Mouse (Mus musculus) macrophage (primary cell): ENCODE results near the gene Nin. TPM values are rescaled to one million over a fixed set of nuclear protein-coding genes. Genes with fewer than 3 reads are reported as not detected.

Experiments used
- H3K27ac ChIP-seq: fragments of 350-480 bp; formaldehyde crosslinking; 2 replicates; pipeline ENCODE4 v1.9.0; 2021
- H3K36me3 ChIP-seq: fragments of 350-480 bp; formaldehyde crosslinking; 2 replicates; pipeline ENCODE4 v1.9.0; 2021; ENCODE audit errors: inconsistent target
- H3K4me3 ChIP-seq: fragments of 350-480 bp; formaldehyde crosslinking; 2 replicates; pipeline ENCODE4 v1.9.0; 2021; ENCODE audit errors: inconsistent target
- H3K79me2 ChIP-seq: fragments of 350-480 bp; formaldehyde crosslinking; 2 replicates; pipeline ENCODE4 v1.9.0; 2021; ENCODE audit errors: inconsistent target
- WGBS: methylation state at CpG from one replicate; pipeline ENCODE4 v1.1.7; 2026; ENCODE audit warnings: inconsistent platforms; ENCODE audit not compliant: missing documents; 5-methylcytosine and 5-hydroxymethylcytosine counted together
- polyA plus RNA-seq: library from polyadenylated mRNA; stranded (reverse); fragments of 250-400 nt; gene quantifications from 3 replicates; pipeline ENCODE4 v1.2.4, GENCODE M21; 2018; ENCODE audit warnings: inconsistent platforms

Nin gene
- polyA plus RNA-seq, 1 experiment from 2014 or later, result 14.3 TPM

DNA sequence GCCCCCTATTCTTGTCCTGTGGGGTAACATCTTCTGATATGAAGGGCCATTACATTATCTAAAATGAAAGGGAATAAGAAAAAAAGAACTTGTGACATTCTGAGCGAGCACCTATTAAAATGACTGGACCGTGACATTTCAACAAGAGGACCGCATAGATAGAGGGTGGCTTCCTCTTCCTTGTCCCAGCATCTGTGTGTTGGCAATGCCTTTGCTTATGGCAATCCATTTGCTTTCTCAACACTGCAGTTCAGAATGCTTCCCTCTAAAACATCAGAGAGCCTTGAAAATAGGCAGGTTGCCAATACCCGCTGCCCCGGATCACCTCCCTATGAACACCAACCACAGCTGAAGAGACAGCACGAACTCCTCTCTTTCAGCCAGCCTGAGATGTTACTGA is 3.6 kb downstream of the Nin start:
- WGBS, result 4% methylated on average over 4 of the region's 6 CpGs
- Histone ChIP-seq H3K36me3 (no peaks in the 10 kb centered on the region), H3K4me3 (peak overlapping the region; percentile 59; the same call in 1 of the 2 replicates), H3K27ac (no peak overlapping the region), H3K79me2 (peaks cover 62% of the 10 kb centered on the region)

DNA sequence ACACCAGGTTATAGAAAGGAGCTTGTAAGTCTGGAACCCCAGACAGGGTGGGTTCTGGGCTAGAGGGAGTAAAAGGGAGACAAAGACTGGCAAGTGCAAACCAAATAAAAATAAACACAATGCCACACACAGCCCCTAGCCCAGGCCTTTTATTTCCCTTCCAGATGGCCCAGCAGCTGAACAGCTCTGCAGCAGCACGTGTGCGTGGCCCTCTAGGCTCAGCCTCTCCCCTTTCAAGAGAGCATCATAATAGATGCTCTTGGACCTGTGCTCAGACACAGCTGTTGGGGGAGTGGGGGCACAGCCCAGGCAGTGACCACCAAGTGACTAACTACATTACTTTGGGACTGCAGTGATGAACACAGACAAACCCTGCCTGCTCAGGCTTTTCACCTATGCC is 5.4 kb downstream of the Nin start:
- Histone ChIP-seq H3K79me2 (peaks cover 80% of the 10 kb centered on the region), H3K36me3 (no peaks in the 10 kb centered on the region), H3K4me3 (no peak overlapping the region), H3K27ac (no peak overlapping the region)
- 93% methylated on average over 2 of the region's 2 CpGs for WGBS

DNA sequence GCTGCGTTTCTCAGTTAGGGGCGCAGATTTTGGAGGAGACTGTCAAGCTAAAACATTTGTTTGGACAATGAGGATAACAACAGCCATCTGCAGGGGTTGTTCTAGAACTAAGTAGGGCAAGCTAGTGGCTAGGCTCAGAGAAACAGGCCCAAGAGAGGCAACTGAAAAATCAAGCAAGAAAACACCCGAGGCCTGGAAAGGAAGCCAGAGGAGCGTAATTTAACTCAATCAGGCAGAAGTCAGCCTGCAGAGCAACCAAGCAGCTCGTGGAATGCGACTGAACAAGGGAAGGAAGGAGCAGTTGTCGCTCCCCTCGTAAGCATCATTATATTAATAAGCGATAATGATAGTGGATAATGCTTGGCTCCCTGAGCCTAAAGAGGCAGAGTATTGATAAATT is 7.0 kb downstream of the Nin start:
- Histone ChIP-seq H3K36me3 (no peaks in the 10 kb centered on the region), H3K4me3 (no peak overlapping the region), H3K27ac (no peak overlapping the region), H3K79me2 (peaks cover 93% of the 10 kb centered on the region)
- 79% methylated on average over 9 of the region's 9 CpGs for WGBS

DNA sequence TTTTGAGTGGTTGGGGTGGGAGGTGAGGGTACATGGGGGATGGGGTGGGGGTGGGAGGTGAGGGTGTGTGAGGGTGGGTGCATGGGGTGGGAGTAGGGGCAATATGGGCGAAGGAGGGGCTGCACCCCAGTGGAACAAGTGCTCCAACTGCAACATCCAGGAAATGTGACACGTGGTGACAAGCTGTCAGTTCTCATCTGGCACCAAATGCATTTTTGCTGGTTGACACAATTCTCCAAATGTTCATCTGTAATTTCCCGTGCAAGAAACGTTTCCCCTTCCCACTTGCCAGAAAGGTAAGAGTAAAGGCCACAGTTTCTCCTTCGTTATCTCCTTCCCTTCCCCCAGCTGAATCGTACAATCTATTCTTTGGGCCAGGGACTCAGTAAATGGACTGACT is 7.6 kb downstream of the Nin start:
- Histone ChIP-seq H3K27ac (no peak overlapping the region), H3K36me3 (no peaks in the 10 kb centered on the region), H3K4me3 (no peak overlapping the region), H3K79me2 (peaks cover 97% of the 10 kb centered on the region)
- 52% methylated on average over 6 of the region's 6 CpGs for whole genome bisulfite sequencing

DNA sequence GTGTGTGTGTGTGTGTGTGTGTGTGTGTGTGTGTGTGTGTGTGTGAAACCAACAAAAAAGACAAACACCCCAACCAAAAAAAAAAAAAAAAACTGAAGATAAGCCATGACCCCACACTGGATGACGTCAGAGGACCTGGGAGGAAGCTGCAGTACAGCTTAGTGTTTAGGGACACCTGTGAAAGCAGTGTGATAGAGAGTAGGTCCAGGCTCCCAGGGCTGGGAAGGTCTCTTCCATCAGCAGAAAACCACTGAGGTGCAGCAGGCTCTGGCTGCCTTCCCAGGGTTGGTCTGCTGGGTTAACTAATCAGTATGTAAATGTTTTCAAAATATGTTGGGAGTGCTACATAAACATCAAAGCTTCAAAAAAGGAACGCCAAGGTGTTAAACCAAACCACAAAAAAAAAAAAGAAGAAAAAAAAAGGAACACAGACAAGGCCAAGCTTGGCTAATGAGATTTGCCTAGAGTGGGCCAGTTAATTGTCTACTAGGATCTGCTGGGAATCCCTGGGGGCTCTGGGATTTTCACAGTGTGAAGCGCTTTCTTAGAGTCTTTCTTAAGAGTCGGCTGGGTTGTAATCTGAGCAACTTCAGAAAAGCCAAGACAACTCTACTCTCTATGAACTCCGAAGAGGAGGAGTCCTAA is 8.6 kb downstream of the Nin start:
- Histone ChIP-seq H3K27ac (no peak overlapping the region), H3K4me3 (no peak overlapping the region), H3K79me2 (peaks cover 97% of the 10 kb centered on the region), H3K36me3 (no peaks in the 10 kb centered on the region)
- WGBS, result 71% methylated on average over 5 of the region's 5 CpGs

DNA sequence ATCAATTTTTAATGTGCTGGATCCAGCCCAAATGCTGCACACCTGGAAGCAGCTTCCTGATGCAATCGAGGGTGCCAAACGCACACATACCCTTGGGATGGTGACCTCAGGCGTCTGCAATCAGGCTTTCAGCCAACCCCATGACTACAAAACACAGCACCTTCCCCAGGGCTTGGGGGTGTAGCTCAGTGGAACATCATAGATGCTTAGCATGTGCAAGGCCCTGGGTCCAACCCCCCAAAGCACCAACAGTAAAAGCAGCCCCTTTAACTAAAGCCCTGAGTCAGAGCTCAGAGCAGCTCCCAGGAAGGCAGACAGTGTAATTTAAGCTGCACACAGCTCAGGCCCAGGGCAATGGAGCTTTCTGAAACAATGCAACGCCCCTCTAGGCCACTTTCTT is 9.3 kb downstream of the Nin start:
- Histone ChIP-seq H3K27ac (no peak overlapping the region), H3K36me3 (no peaks in the 10 kb centered on the region), H3K4me3 (no peak overlapping the region), H3K79me2 (peaks cover 97% of the 10 kb centered on the region)
- WGBS, result 49% methylated on average over 4 of the region's 4 CpGs

DNA sequence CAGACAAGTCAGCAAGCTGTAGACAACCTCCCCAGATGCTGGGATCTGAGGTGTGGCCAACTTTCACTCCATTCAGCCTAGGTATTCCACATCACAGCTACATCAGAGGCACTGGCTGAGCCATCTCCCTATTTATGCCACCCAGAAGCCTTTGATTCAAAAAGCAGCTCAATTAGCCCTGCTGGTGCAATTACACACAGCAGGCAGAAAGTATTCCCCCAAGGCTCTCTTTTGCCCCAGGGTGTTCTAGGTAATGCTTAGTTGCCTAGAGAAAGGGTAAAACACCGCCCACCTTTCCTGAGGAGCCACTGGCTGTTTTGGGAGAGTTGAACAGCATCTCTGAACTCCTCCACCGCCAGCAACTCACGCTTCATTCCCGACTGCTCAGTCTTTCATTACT is 10.3 kb downstream of the Nin start:
- no peak overlapping the region for H3K27ac ChIP-seq
- H3K36me3 ChIP-seq, result no peaks in the 10 kb centered on the region
- WGBS, result 90% methylated on average over 4 of the region's 4 CpGs
- H3K79me2 ChIP-seq, result peaks cover 97% of the 10 kb centered on the region
- H3K4me3 ChIP-seq, result no peak overlapping the region

DNA sequence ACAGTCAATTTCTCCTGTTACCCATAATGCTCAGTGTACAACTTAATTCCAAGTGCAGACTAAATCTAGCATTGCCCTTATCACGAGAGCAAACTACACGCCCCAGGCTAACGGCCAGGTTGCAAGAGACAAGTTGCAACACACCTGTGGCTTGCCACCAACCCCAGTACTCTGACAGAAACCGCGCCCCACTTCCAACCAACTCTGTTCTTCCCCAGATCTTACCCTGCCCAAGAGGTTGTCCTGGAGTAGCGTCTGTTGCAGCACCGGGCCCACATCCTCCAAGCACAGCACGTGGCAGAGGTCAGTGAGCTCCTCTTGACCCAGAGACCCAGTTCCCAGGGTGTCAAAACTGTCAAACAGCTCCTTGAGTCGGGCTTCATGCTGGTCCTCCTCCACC is 11.1 kb downstream of the Nin start:
- Histone ChIP-seq H3K27ac (no peak overlapping the region), H3K36me3 (no peaks in the 10 kb centered on the region), H3K4me3 (no peak overlapping the region), H3K79me2 (peaks cover 97% of the 10 kb centered on the region)
- 29% methylated on average over 9 of the region's 9 CpGs for WGBS

DNA sequence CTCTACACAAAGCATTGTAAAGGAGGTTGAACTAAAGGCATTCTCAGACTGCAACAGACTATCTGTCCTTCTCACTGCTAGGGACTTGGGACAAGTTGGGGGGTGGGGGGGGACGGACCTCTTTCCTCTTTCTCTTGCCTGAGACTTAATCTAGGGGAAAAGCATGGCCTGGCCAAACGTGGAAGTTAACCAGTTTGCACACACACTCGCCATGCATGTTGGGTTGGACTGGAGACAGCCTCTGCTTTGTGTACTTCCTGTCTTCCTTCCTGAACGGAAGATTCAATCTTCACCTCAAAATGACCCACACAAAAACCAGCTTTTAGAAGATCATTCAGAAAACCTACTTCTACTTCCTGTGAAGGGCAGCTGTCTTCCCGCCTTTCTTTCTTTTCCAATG is 11.7 kb downstream of the Nin start:
- Histone ChIP-seq H3K4me3 (no peak overlapping the region), H3K79me2 (peaks cover 97% of the 10 kb centered on the region), H3K36me3 (no peaks in the 10 kb centered on the region), H3K27ac (no peak overlapping the region)
- 25% methylated on average over 5 of the region's 5 CpGs for WGBS

DNA sequence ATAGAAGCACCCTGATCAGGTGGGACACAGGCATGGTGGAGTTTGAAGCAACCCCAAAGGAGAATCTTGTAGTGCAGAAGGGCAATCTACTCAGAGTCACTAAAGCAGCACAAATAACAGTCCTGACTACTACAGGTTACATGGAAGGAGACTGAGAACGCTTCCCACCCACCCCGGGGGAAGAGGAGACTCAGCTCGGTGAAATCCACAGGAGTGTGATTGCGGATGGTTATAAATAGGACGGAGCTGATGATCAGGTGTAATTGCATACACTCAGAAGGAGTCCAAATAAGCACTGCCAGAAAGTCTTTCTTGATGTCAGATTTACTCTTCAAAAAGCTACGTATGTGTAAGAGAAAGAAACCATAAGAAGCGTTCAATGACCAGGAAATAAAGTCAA is 15.6 kb downstream of the Nin start:
- H3K4me3 ChIP-seq, result no peak overlapping the region
- H3K79me2 ChIP-seq, result peaks cover 97% of the 10 kb centered on the region
- WGBS, result 89% methylated on average over 7 of the region's 7 CpGs
- H3K27ac ChIP-seq, result no peak overlapping the region
- no peaks in the 10 kb centered on the region for H3K36me3 ChIP-seq

DNA sequence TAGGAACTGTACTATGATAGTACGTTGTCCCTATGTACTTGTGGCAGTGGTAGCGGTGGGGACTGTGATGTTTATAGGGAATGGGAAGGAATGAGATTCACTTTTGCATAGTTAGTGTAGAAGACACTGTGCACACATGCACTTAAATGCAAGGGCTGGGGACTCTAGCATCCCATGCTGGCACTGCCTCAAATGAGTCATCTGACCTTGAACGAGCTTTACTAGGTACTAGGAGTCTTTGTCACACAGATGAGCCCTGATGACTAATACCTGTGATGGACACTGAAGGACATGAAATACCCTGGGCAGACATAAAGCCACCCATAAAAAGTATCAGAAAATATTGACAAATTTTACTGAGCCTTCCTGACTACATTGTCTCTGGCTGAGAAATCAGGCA is 16.2 kb downstream of the Nin start:
- Histone ChIP-seq H3K4me3 (no peak overlapping the region), H3K27ac (no peak overlapping the region), H3K79me2 (peaks cover 97% of the 10 kb centered on the region), H3K36me3 (no peaks in the 10 kb centered on the region)
- 90% methylated on average over 3 of the region's 3 CpGs for WGBS

DNA sequence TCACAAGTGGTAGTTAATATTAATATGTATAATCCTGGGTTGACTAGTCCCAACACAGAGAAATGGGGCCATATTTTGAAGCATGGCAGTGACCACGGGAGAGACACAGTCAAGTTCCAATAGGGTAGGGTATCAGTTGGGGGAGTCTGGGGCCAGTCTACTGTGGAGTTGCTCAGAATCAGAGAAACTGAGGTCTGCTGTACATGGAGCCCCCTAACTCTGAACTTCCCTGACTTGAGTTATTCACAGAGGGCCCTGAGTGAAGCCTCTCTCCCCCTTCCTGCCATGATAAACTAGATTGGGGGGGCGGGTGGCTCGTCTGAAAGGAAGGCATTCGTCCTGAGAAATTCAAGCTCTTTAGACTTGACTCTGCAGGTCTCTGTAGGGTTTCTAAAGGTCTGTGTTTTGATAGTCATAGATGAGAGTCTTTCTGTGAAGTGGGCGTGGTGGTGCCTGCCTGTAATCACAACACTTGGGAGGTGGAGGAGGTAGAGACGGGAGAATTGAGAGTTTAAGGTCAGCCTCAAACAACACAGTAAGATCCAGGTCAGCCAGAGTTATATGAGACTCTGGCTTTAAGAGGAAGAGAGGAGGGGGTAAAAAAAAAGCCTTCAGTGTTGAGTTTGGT is 20.1 kb downstream of the Nin start:
- H3K36me3 ChIP-seq, result no peaks in the 10 kb centered on the region
- no peak overlapping the region for H3K4me3 ChIP-seq
- WGBS, result 95% methylated on average over 6 of the region's 6 CpGs
- H3K27ac ChIP-seq, result no peak overlapping the region
- H3K79me2 ChIP-seq, result peaks cover 89% of the 10 kb centered on the region; the same call in 1 of the 2 replicates

DNA sequence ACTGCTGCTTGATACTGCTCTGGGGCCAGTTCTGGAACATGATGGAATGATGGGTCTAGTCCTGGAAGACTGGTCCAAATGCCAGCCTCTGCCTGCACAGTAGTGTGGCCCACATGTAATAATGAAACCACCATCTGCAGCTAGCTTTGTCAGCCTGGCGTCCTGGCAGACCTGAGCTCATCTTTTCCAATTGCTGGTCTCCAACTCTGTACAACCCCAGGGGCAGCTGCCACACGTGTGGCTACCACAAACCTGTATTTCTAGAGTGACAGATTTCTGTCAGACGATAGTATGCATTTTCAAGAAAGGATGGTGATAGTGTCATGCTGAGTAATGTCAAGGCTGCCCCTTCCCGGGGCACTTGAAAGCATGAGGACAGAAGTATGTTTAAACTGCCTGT is 25.2 kb downstream of the Nin start:
- 92% methylated on average over 4 of the region's 4 CpGs for WGBS
- peaks cover 49% of the 10 kb centered on the region; the same call in 1 of the 2 replicates for H3K79me2 ChIP-seq
- H3K27ac ChIP-seq, result no peak overlapping the region
- H3K4me3 ChIP-seq, result no peak overlapping the region
- no peaks in the 10 kb centered on the region for H3K36me3 ChIP-seq

DNA sequence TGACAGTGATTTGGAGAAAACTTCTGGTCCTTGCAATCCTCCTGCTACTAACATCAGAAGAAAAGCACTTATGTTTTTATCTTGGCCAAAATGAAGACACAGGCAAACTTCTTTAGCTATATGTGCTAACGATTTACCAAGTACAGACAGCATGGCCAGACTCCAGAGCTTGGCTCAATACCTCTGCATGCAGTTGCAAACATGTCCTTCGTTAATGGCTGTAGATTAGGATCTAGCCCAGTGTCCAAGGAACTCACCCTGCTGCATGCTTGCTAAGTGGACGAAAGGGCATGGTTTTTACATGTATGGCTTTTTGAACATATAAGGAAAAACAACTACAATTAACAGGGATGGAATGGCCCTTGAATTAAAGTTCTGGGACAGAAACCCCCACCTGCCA is 28.2 kb downstream of the Nin start:
- Histone ChIP-seq H3K36me3 (no peaks in the 10 kb centered on the region), H3K4me3 (no peak overlapping the region), H3K79me2 (peaks cover 48% of the 10 kb centered on the region; the same call in 1 of the 2 replicates), H3K27ac (no peak overlapping the region)
- WGBS, result 77% methylated on average over 3 of the region's 3 CpGs

DNA sequence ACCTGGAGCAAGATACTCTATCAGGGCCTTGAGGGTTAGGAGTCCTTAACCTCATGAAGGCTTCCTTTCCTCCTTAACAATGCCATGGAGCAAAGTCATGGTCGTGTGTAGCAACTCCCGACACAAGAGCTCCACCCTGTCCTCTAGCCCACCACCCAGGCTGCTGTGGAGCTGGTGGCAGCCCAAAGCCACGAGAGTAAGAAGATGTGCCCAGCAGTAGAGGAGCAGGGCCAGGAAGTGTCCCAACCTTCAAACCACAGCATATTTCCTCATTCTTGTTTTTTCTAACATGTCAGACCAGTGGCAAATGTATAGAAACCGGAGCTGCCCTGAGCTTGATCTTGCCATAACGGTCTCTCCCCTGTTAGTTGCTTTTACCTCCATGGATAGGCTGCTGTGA is 29.3 kb downstream of the Nin start:
- no peak overlapping the region for H3K4me3 ChIP-seq
- 8% methylated on average over 5 of the region's 5 CpGs for WGBS
- peaks cover 47% of the 10 kb centered on the region; the same call in 1 of the 2 replicates for H3K79me2 ChIP-seq
- H3K27ac ChIP-seq, result no peak overlapping the region
- no peaks in the 10 kb centered on the region for H3K36me3 ChIP-seq

DNA sequence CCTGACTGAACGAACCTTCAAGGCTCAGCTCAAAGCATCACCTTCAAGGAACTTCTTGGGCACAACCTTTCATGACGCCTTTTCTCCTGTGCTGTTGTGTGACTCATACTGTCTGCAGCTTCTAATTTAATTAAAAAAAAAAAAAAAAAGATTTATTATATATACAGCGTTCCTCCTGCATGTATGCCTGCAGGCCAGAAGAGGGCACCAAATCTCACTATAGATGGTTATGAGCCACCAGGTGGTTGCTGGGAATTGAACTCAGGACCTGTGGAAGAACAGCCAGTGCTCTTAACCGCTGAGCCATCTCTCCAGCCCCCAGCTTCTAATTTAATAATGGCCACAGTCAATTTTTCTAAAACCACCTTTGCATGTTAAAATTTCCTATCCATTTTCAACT is 29.8 kb downstream of the Nin start:
- Histone ChIP-seq H3K4me3 (no peak overlapping the region), H3K27ac (no peak overlapping the region), H3K36me3 (no peaks in the 10 kb centered on the region), H3K79me2 (peaks cover 47% of the 10 kb centered on the region; the same call in 1 of the 2 replicates)
- 88% methylated on average over 3 of the region's 4 CpGs for WGBS
